Mouse (Mus musculus): ENCODE measurements around the gene Ifnl3. TPM values are rescaled to one million over a fixed set of nuclear protein-coding genes. Genes with fewer than 3 reads are reported as not detected.

The Ifnl3 gene
- total RNA-seq, 1 experiment = not detected

GRCm38 (mm10) chr7:28562951-28563350 lies 40.3 kb downstream of the Ifnl3 start:
- peaks cover 5 to 14% of the 10 kb centered on the region in 2 experiments; a peak in 3 of 4 replicates for H3K4me1 ChIP-seq (ENCODE audit: control insufficient read depth in 2 of 2, insufficient read depth in 2 of 2, low read length in 2 of 2, poor library complexity in 1 of 2)
- no peak overlapping the region for H3K4me3 ChIP-seq (ENCODE audit: insufficient read depth in 1 of 2, low read depth in 1 of 2, low read length in 2 of 2, poor library complexity in 1 of 2, severe bottlenecking in 1 of 2)
- in situ Hi-C loops (cut with MboI; ENCODE audit: low sequenced_read_pairs in 2 of 2, unreplicated experiment in 2 of 2) = no loop called here
- no peak overlapping the region for H3K27ac ChIP-seq (ENCODE audit: insufficient read depth, low read depth, low read length, poor library complexity, severe bottlenecking)
- TF ChIP-seq CHD2 (IDR thresholded peaks at IDR 0.05; ENCODE audit: low read depth, low read length) (no peak), MAFK (IDR thresholded peaks at IDR 0.05; ENCODE audit: insufficient read depth, low read depth, low read length) (no peak), ZC3H11A (IDR thresholded peaks at IDR 0.05; ENCODE audit: borderline replicate concordance, low read depth, low read length) (no peak), HCFC1 (IDR thresholded peaks at IDR 0.05; ENCODE audit: borderline replicate concordance, insufficient read depth, low read length) (no peak), ZNF384 (IDR thresholded peaks at IDR 0.05; ENCODE audit: low read depth, low read length) (no peak)
- no peak overlapping the region for H3K9ac ChIP-seq (ENCODE audit: insufficient read depth, low read depth, low read length, poor library complexity, severe bottlenecking)
- H3K9me3 ChIP-seq (ENCODE audit: control insufficient read depth, insufficient read depth, low read depth, low read length) = no peaks in the 10 kb centered on the region
- peaks cover 77% of the 10 kb centered on the region for H3K36me3 ChIP-seq (ENCODE audit: control insufficient read depth, insufficient read depth, low read length, poor library complexity, severe bottlenecking)
- no peak for DNase-seq (ENCODE audit: low read depth, low spot score)

- no peaks in the 10 kb centered on the region for H3K9me3 ChIP-seq (ENCODE audit: control insufficient read depth, insufficient read depth, low read depth, low read length)
- H3K36me3 ChIP-seq (ENCODE audit: control insufficient read depth, insufficient read depth, low read length, poor library complexity, severe bottlenecking) = peaks cover 63% of the 10 kb centered on the region
- TF ChIP-seq CHD2 (IDR thresholded peaks at IDR 0.05; ENCODE audit: low read depth, low read length) (no peak), HCFC1 (IDR thresholded peaks at IDR 0.05; ENCODE audit: borderline replicate concordance, insufficient read depth, low read length) (no peak), ZNF384 (IDR thresholded peaks at IDR 0.05; ENCODE audit: low read depth, low read length) (no peak), MAFK (IDR thresholded peaks at IDR 0.05; ENCODE audit: insufficient read depth, low read depth, low read length) (no peak), ZC3H11A (IDR thresholded peaks at IDR 0.05; ENCODE audit: borderline replicate concordance, low read depth, low read length) (no peak)
- peaks cover 0 to 9% of the 10 kb centered on the region in 2 experiments; a peak in 2 of 4 replicates for H3K4me1 ChIP-seq (ENCODE audit: control insufficient read depth in 2 of 2, insufficient read depth in 2 of 2, low read length in 2 of 2, poor library complexity in 1 of 2)
- no peak overlapping the region for H3K4me3 ChIP-seq (ENCODE audit: insufficient read depth in 1 of 2, low read depth in 1 of 2, low read length in 2 of 2, poor library complexity in 1 of 2, severe bottlenecking in 1 of 2)
- in situ Hi-C loops (cut with MboI; ENCODE audit: low sequenced_read_pairs in 2 of 2, unreplicated experiment in 2 of 2) = no loop called here
- H3K27ac ChIP-seq (ENCODE audit: insufficient read depth, low read depth, low read length, poor library complexity, severe bottlenecking) = no peak overlapping the region
- H3K9ac ChIP-seq (ENCODE audit: insufficient read depth, low read depth, low read length, poor library complexity, severe bottlenecking) = no peak overlapping the region
- no peak for DNase-seq (ENCODE audit: low read depth, low spot score)
Measured at GRCm38 (mm10) chr7:28565407-28565806, 42.8 kb downstream of the Ifnl3 start.

- H3K4me1 ChIP-seq (ENCODE audit: control insufficient read depth in 2 of 2, insufficient read depth in 2 of 2, low read length in 2 of 2, poor library complexity in 1 of 2) = peaks cover 8 to 19% of the 10 kb centered on the region in 2 experiments; a peak in 3 of 4 replicates
- in situ Hi-C loops (cut with MboI; ENCODE audit: low sequenced_read_pairs in 2 of 2, unreplicated experiment in 2 of 2) = no loop called here
- DNase-seq (ENCODE audit: low read depth, low spot score) = no peak
- no peak overlapping the region for H3K9ac ChIP-seq (ENCODE audit: insufficient read depth, low read depth, low read length, poor library complexity, severe bottlenecking)
- no peak overlapping the region for H3K4me3 ChIP-seq (ENCODE audit: insufficient read depth in 1 of 2, low read depth in 1 of 2, low read length in 2 of 2, poor library complexity in 1 of 2, severe bottlenecking in 1 of 2)
- H3K9me3 ChIP-seq (ENCODE audit: control insufficient read depth, insufficient read depth, low read depth, low read length) = no peaks in the 10 kb centered on the region
- TF ChIP-seq HCFC1 (IDR thresholded peaks at IDR 0.05; ENCODE audit: borderline replicate concordance, insufficient read depth, low read length) (no peak), ZC3H11A (IDR thresholded peaks at IDR 0.05; ENCODE audit: borderline replicate concordance, low read depth, low read length) (no peak), MAFK (IDR thresholded peaks at IDR 0.05; ENCODE audit: insufficient read depth, low read depth, low read length) (no peak), ZNF384 (IDR thresholded peaks at IDR 0.05; ENCODE audit: low read depth, low read length) (no peak), CHD2 (IDR thresholded peaks at IDR 0.05; ENCODE audit: low read depth, low read length) (no peak)
- H3K27ac ChIP-seq (ENCODE audit: insufficient read depth, low read depth, low read length, poor library complexity, severe bottlenecking) = no peak overlapping the region
- peaks cover 46% of the 10 kb centered on the region for H3K36me3 ChIP-seq (ENCODE audit: control insufficient read depth, insufficient read depth, low read length, poor library complexity, severe bottlenecking)
Measured at GRCm38 (mm10) chr7:28567539-28567938, 44.9 kb downstream of the Ifnl3 start.

GRCm38 (mm10) chr7:28568253-28568652 lies 45.6 kb downstream of the Ifnl3 start:
- Histone ChIP-seq H3K4me3 (ENCODE audit: insufficient read depth in 1 of 2, low read depth in 1 of 2, low read length in 2 of 2, poor library complexity in 1 of 2, severe bottlenecking in 1 of 2) (no peak overlapping the region), H3K9ac (ENCODE audit: insufficient read depth, low read depth, low read length, poor library complexity, severe bottlenecking) (no peak overlapping the region), H3K9me3 (ENCODE audit: control insufficient read depth, insufficient read depth, low read depth, low read length) (no peaks in the 10 kb centered on the region), H3K36me3 (ENCODE audit: control insufficient read depth, insufficient read depth, low read length, poor library complexity, severe bottlenecking) (peaks cover 40% of the 10 kb centered on the region), H3K4me1 (ENCODE audit: control insufficient read depth in 2 of 2, insufficient read depth in 2 of 2, low read length in 2 of 2, poor library complexity in 1 of 2) (peaks cover 14 to 24% of the 10 kb centered on the region in 2 experiments; a peak in 3 of 4 replicates), H3K27ac (ENCODE audit: insufficient read depth, low read depth, low read length, poor library complexity, severe bottlenecking) (no peak overlapping the region)
- in situ Hi-C loops (cut with MboI; ENCODE audit: low sequenced_read_pairs in 2 of 2, unreplicated experiment in 2 of 2) = no loop called here
- DNase-seq (ENCODE audit: low read depth, low spot score) = peak; percentile 49
- TF ChIP-seq CHD2 (IDR thresholded peaks at IDR 0.05; ENCODE audit: low read depth, low read length) (no peak), ZC3H11A (IDR thresholded peaks at IDR 0.05; ENCODE audit: borderline replicate concordance, low read depth, low read length) (peak; percentile 52; the same call in 1 of the 2 replicates), HCFC1 (IDR thresholded peaks at IDR 0.05; ENCODE audit: borderline replicate concordance, insufficient read depth, low read length) (no peak), MAFK (IDR thresholded peaks at IDR 0.05; ENCODE audit: insufficient read depth, low read depth, low read length) (no peak), ZNF384 (IDR thresholded peaks at IDR 0.05; ENCODE audit: low read depth, low read length) (no peak)

All from ES-E14 (cell line).